Mouse (Mus musculus): Measurements from ENCODE around the gene Akp3. TPM values are rescaled to one million over a fixed set of nuclear protein-coding genes. Genes with fewer than 3 reads are reported as not detected.

Gene Akp3
- total RNA-seq (2021): not detected

DNA sequence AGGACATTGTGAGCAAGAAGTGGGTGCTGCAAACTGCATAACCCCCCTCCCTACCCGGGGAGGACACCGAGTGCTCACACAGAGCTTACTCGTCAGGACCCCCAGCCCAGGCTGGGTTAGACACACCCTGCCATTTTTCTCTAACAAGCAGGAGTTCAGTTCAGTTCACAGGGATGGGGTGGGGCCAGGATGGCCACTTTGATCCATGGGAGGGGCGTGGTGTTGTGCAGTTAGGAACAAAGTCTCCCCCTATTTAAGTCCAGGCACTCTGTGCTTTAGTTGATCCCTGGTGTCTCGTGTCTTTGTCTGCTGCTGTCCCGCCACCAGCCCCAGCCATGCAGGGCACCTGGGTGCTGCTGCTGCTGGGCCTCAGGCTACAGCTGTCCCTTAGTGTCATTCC is at the start of gene Akp3:
Gene Akp3 (plus strand): TSS at position 301 of the 400 bp plus-strand sequence.
- intact Hi-C loops (cut with DNase I): no loop called here
- no peak for DNase-seq (ENCODE audit: extremely low spot score in 1 of 2, low spot score in 2 of 2)

DNA sequence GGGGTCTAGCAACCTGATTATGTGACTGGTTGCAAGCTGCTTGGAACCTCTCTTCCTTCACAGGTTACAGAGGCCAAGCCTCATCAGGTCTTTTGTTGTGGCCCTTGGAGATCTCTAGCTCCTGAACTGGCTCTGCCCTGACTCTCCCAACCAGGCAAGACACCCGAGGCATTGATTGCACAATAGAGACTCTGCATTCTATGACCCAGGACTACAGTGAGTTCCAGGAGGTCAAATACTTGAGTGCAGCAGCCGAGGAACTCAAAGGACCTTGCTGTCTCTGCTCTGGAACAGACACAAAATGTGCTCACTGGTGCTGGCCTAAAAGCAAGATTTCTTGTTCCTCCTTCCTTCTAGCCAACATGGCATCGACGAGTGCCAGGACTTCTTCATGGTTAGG is 38.6 kb upstream of the Akp3 start:
- intact Hi-C loops (cut with DNase I): no loop called here
- DNase-seq (ENCODE audit: extremely low spot score in 1 of 2, low spot score in 2 of 2): no peak

GRCm38 (mm10) chr1:87086964-87087363 is 37.8 kb upstream of the Akp3 start:
- no peak for DNase-seq (ENCODE audit: extremely low spot score in 1 of 2, low spot score in 2 of 2)
- intact Hi-C loops (cut with DNase I): no loop called here

- intact Hi-C loops (cut with DNase I): no loop called here
- no peak for DNase-seq (ENCODE audit: extremely low spot score in 1 of 2, low spot score in 2 of 2)
These were observed 35.5 kb upstream of the Akp3 start for GRCm38 (mm10) chr1:87089251-87089650.

DNA sequence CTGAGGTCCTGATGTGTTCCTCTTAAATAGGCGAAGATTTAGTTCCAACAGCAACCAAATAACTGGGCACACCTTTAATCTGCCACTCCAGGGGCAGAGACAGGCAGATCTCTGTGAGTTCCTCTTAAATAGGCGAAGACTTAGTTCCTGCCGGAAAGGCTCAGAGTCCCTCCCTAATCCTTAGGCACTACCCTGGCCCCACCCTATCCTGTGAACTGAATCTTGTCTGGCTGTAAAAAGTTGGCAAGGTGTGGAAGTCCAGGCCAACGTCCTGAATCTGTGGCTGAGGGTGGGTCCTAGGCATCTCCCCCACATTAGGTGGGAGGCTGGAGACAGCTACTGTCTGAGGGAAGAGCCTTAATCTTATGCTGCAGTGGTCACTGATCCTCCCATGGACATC is 34.9 kb upstream of the Akp3 start, which contains the start of gene Alppl2:
Gene Alppl2 (minus strand): TSS at position 101 of the 400 bp plus-strand sequence.
- intact Hi-C loops (cut with DNase I): no loop called here
- DNase-seq (ENCODE audit: extremely low spot score in 1 of 2, low spot score in 2 of 2): no peak

DNA sequence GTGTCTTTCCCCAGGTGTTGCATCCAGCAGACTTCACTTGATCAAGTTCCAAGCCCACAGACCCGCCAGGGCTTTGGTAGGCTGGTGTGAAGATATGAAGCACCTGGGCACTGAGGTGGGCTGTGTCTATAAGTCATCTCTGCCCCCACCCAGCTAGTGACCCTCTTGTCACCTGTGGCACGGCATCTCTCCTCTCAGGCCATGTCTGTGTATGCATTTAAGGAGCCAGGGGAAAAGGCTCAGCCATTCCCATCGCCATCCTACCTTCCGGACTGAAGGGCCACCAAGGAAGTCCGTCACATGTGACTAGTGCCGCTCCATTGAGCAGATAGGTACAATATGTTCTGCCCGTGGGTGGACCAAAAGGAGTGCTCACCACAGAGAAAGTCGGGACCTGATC is 29.1 kb upstream of the Akp3 start:
- DNase-seq (ENCODE audit: extremely low spot score in 1 of 2, low spot score in 2 of 2): no peak
- intact Hi-C loops (cut with DNase I): no loop called here

DNA sequence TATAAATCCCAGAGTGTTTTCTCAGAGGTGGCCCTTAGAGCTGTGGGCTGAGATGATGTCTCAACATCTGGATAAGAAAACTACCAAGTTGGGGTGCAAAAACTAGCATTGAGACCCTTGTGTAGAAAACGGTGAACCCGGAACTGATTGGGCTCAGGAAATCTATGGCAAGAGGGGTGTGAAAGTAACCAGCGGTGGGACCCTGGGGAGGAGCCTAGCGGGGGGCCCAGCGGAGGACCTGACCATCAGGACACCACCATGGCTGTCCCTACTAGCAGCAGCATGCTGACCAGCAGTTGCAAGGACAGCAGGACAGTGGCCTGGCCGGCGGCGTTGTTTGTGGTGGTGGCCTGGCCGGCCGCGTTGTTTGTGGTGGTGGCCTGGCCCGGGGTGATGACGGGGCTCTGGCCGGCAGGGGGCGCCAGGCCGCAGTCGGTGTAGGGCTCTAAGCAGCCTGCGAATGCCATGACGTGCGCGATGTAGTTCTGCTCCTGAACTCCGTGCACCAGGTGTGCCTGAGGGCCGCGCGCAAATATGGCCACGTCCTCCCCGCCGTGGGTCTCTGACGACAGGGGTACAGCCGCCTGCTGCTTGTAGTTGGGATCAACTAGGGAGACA is 26.3 kb upstream of the Akp3 start:
- intact Hi-C loops (cut with DNase I): no loop called here
- peak in 1 of 2 experiments; percentile 65 for DNase-seq (ENCODE audit: extremely low spot score in 1 of 2, low spot score in 2 of 2)

DNA sequence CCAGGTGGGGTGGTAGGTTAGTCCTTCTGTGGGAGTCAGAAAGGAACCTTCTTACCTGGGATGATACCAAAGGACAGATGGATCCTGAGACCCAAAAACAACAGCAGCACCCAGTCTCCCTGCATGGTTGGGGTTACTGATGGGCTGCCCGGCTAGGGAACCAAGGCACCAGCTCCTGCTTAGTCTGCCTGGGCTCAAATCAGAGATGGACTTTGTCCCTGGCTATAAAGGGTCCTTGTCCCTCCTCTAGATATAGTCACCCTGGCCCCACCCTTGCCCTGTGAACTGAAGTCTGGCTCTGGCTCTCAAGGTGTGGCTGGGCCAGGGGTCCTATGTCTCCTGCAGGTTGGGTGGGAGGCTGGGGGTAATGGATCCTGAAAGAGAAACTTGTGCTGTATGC is 23.4 kb upstream of the Akp3 start, which contains the start of gene Alpi:
Gene Alpi (minus strand): TSS at position 196 of the 400 bp plus-strand sequence.
- no peak for DNase-seq (ENCODE audit: extremely low spot score in 1 of 2, low spot score in 2 of 2)
- intact Hi-C loops (cut with DNase I): no loop called here

- no peak for DNase-seq (ENCODE audit: extremely low spot score in 1 of 2, low spot score in 2 of 2)
- intact Hi-C loops (cut with DNase I): no loop called here
These were observed 22.7 kb upstream of the Akp3 start for GRCm38 (mm10) chr1:87102114-87102513.

DNA sequence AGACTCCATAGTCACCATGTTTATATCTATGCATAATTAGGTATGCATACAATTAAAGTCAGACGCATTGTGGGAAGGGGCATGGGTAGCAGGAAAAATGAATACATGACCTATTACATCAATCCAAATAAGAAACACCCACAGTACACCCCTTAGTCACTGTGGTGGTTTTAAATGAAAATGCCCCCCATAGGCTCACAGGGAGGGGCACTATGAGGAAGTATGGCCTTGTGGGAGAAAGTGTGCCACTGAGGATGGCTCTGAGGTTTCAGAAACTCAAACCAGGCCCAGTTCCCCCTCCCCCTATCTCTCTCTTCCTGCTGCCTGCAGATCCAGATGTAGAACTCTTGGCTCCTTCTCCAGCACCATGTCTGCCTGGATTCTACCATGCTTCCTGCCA is 20.8 kb upstream of the Akp3 start:
- intact Hi-C loops (cut with DNase I): no loop called here
- no peak for DNase-seq (ENCODE audit: extremely low spot score in 1 of 2, low spot score in 2 of 2)

- DNase-seq (ENCODE audit: extremely low spot score in 1 of 2, low spot score in 2 of 2): no peak
- intact Hi-C loops (cut with DNase I): no loop called here
These were observed 18.2 kb upstream of the Akp3 start for GRCm38 (mm10) chr1:87106536-87106935.

GRCm38 (mm10) chr1:87108564-87108963 is 16.2 kb upstream of the Akp3 start:
- no peak for DNase-seq (ENCODE audit: extremely low spot score in 1 of 2, low spot score in 2 of 2)
- intact Hi-C loops (cut with DNase I): no loop called here

GRCm38 (mm10) chr1:87111719-87112354 is 12.9 kb upstream of the Akp3 start:
- intact Hi-C loops (cut with DNase I): no loop called here
- DNase-seq (ENCODE audit: extremely low spot score in 1 of 2, low spot score in 2 of 2): peak in 1 of 2 experiments; percentile 49

GRCm38 (mm10) chr1:87114784-87115183 is 10.0 kb upstream of the Akp3 start:
- no peak for DNase-seq (ENCODE audit: extremely low spot score in 1 of 2, low spot score in 2 of 2)
- intact Hi-C loops (cut with DNase I): no loop called here

DNA sequence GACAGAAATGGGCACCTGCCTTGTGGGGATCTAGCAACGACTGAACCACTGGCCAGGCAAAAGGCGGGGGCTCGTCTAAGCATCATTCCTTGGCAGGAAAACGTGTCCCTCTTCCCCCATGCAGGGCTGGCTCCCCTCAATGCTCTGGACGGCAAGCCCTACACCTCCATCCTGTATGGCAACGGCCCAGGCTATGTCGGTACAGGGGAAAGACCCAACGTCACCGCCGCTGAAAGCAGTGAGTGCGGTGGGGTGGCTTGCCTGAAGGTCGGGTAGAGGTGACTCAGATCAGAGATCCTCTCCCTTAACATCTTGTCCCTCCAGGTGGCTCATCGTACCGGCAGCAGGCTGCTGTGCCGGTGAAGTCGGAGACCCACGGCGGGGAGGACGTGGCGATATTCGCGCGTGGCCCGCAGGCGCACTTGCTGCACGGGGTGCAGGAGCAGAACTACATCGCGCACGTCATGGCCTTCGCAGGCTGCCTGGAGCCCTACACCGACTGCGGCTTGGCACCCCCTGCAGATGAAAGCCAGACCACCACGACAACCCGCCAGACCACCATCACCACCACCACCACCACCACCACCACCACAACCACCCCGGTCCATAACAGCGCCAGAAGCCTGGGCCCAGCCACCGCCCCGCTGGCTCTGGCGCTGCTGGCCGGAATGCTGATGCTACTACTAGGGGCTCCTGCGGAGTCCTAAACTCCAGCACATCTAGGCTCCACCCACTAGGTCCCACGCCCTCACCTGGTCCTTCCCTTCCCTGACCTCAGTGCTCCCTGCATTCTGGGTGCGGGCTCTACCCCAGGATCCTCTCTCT is 2.6 kb downstream of the Akp3 start:
- intact Hi-C loops (cut with DNase I): no loop called here

GRCm38 (mm10) chr1:87131803-87132202 is 7.0 kb downstream of the Akp3 start:
- intact Hi-C loops (cut with DNase I): no loop called here
- DNase-seq (ENCODE audit: extremely low spot score in 1 of 2, low spot score in 2 of 2): no peak

More for the DNA sequence above, 2.6 kb downstream of the Akp3 start:
- peak in 1 of 2 experiments; percentile 53 for DNase-seq (ENCODE audit: extremely low spot score in 1 of 2, low spot score in 2 of 2)

DNA sequence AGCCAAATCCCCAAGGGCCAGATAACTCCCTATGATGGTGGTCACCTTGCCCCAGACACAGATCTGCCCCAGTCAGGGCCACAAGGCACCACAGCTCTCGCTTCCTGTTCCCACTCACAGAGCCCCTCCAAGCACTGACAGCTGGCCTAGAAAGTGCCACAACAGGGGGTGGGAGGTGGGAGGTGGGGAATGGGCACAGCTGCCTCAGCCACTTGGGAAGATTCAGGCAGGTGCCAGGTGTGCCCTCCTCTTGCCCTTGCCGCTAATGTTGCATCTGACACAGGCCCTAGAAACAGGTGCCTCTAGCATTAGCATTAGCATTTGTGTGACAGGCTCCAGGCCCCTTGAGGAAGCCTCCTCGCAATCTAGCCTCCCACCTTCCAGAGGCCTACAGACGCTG is 16.8 kb downstream of the Akp3 start:
- DNase-seq (ENCODE audit: extremely low spot score in 1 of 2, low spot score in 2 of 2): no peak
- intact Hi-C loops (cut with DNase I): no loop called here

DNA sequence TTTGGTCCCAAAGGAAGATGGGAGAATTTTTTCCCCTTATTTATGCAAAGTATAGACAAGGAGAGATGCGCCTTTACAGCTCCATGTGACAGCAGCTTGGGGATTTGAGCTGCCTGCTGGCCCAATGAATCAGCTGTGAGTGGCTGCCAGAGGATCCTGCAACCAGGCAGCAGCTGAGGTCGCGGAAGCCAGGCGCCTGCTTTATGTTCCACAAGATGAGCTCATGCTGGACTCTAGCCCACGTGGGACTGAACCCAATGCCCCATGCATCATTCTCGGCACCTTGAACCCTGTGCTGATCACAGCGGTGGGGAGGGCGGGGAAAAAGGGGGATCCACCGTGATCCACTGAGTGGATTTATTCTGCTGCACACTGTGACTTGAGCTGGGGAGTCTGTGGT is 17.7 kb downstream of the Akp3 start:
- no peak for DNase-seq (ENCODE audit: extremely low spot score in 1 of 2, low spot score in 2 of 2)
- intact Hi-C loops (cut with DNase I): no loop called here

DNA sequence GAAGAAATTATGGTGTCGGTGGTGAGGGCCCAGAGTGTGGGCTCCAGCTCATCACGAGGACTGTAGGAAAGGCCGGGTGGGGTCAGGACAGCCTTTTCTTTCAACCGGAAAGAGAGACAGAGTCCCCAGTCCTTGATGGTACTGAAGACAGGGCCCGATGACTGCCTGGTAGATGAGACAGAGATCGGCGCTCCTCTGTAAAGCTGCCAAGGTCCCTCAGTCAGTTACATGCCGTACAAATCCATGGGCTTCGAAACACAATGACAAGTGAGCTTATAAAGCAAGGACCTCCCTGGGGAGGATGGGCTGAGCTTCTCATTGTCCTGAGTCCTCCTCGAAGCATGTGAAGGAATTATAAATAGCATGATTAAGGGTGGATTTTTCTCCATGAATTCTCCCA is 18.4 kb downstream of the Akp3 start:
- intact Hi-C loops (cut with DNase I): no loop called here
- no peak for DNase-seq (ENCODE audit: extremely low spot score in 1 of 2, low spot score in 2 of 2)

DNA sequence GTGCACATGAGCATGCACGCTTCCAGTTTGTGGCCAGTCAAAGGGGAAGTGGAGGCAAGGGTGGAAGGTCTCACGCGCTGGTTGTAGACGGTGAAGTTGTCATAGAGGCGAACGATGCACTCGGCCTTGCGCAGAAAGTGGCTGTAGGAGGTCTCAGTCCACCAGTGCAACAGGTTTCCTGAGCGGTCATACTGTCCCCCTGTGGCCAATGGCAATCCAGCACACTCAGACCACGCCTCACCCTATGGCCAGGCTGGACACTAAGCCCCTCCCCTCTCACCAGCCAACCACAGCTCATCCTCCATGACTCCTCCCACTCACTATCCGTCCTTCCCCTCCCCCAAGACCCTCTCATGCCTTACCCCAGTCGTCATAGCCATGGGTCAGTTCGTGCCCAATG is 24.6 kb downstream of the Akp3 start:
- peak in 1 of 2 experiments; percentile 24 for DNase-seq (ENCODE audit: extremely low spot score in 1 of 2, low spot score in 2 of 2)
- intact Hi-C loops (cut with DNase I): no loop called here

Measured in left cerebral cortex, postnatal 10 days (tissue).